Mouse (Mus musculus) thymus, adult 2 months (tissue): ENCODE measurements around the gene Sh2b3. TPM values are rescaled to one million over a fixed set of nuclear protein-coding genes. Genes with fewer than 3 reads are reported as not detected.

Experiments used
- DNase-seq: peaks from one replicate; pipeline ENCODE4 v3.0.0; 2021
- H3K27ac ChIP-seq: fragments of 200-500 bp; 2 replicates; pipeline ENCODE4 v1.5.1; 2012; ENCODE audit warnings: low read length, control low read depth; ENCODE audit not compliant: control insufficient read depth, insufficient read depth
- H3K27me3 ChIP-seq: fragments of 200-500 bp; 2 replicates; pipeline ENCODE4 v1.6.1; 2012; ENCODE audit warnings: mild to moderate bottlenecking, low read length, moderate library complexity, mixed read lengths; ENCODE audit not compliant: control insufficient read depth, insufficient read depth
- H3K36me3 ChIP-seq: fragments of 200-500 bp; 2 replicates; pipeline ENCODE4 v1.6.1; 2012; ENCODE audit warnings: mild to moderate bottlenecking, low read length, moderate library complexity; ENCODE audit not compliant: control insufficient read depth, insufficient read depth
- H3K4me1 ChIP-seq: fragments of 200-500 bp; replicated peaks from 2 replicates; pipeline ENCODE4 v1.6.1; 2012; ENCODE audit warnings: low read length; ENCODE audit not compliant: control insufficient read depth, insufficient read depth
- H3K4me3 ChIP-seq: fragments of 200-500 bp; 2 replicates; pipeline ENCODE4 v1.5.1; 2012; ENCODE audit warnings: mild to moderate bottlenecking, low read length, control low read depth, moderate library complexity; ENCODE audit not compliant: control insufficient read depth, insufficient read depth
- CTCF ChIP-seq: fragments of 200-500 bp; IDR thresholded peaks from 2 replicates; pipeline ENCODE4 v1.5.1; 2012; ENCODE audit warnings: mild to moderate bottlenecking, control low read depth, low read length, moderate library complexity, borderline replicate concordance; ENCODE audit not compliant: control insufficient read depth, poor library complexity, insufficient read depth; ENCODE audit errors: extremely low read depth
- POLR2A ChIP-seq: fragments of 200-500 bp; IDR thresholded peaks from 2 replicates; pipeline ENCODE4 v1.6.1; 2012; ENCODE audit warnings: mild to moderate bottlenecking, low read length, control low read depth, moderate library complexity; ENCODE audit not compliant: control insufficient read depth, poor library complexity, insufficient read depth; ENCODE audit errors: extremely low read depth
- WGBS: fragments of 180-500 bp; shearing (Covaris S2); methylation state at CpG from one replicate; pipeline ENCODE4 v1.1.7; 2018; 5-methylcytosine and 5-hydroxymethylcytosine counted together
- polyA plus RNA-seq: library from polyadenylated mRNA; depleted of rRNA; stranded (reverse); fragments of >200 nt; gene quantifications from 2 replicates; pipeline ENCODE4 v1.2.3, GENCODE M21; 2012

Gene Sh2b3
- polyA plus RNA-seq, 1 experiment: 48.3 TPM

- no peak overlapping the region for H3K27ac ChIP-seq
- peaks cover 35% of the 10 kb centered on the region for H3K36me3 ChIP-seq
- WGBS: 70% methylated on average over 3 of the region's 3 CpGs
- H3K4me3 ChIP-seq: no peak overlapping the region
- peak; percentile 50 for DNase-seq
- peaks cover 34% of the 10 kb centered on the region for H3K4me1 ChIP-seq
- TF ChIP-seq CTCF: peak; percentile 75; the same call in 1 of the 2 replicates
- no peak for TF ChIP-seq POLR2A
- H3K27me3 ChIP-seq: no peaks in the 10 kb centered on the region
These were observed 22.4 kb downstream of the Sh2b3 start for GRCm38 (mm10) chr5:121815067-121815466.

- peaks cover 22% of the 10 kb centered on the region for H3K4me1 ChIP-seq
- no peak overlapping the region for H3K4me3 ChIP-seq
These were observed 23.7 kb downstream of the Sh2b3 start for GRCm38 (mm10) chr5:121813744-121814143.

GRCm38 (mm10) chr5:121812526-121813243 lies 24.8 kb downstream of the Sh2b3 start:
- Histone ChIP-seq H3K27me3 (no peaks in the 10 kb centered on the region), H3K36me3 (peaks cover 23% of the 10 kb centered on the region), H3K4me3 (no peak overlapping the region), H3K27ac (peak overlapping the region; percentile 40; the same call in 1 of the 2 replicates), H3K4me1 (peaks cover 21% of the 10 kb centered on the region)
- no peak for TF ChIP-seq CTCF
- TF ChIP-seq POLR2A: no peak
- DNase-seq: no peak
- 49% methylated on average over 7 of the region's 7 CpGs for WGBS

More at GRCm38 (mm10) chr5:121813744-121814143, 23.7 kb downstream of the Sh2b3 start:
- no peak for TF ChIP-seq CTCF
- TF ChIP-seq POLR2A: no peak
- peaks cover 33% of the 10 kb centered on the region for H3K36me3 ChIP-seq
- H3K27ac ChIP-seq: no peak overlapping the region
- WGBS: 98% methylated on average over 10 of the region's 10 CpGs
- no peaks in the 10 kb centered on the region for H3K27me3 ChIP-seq
- DNase-seq: no peak

- peaks cover 17% of the 10 kb centered on the region for H3K36me3 ChIP-seq
- TF ChIP-seq POLR2A (no peak), CTCF (no peak)
- no peaks in the 10 kb centered on the region for H3K27me3 ChIP-seq
- no peak for DNase-seq
- H3K27ac ChIP-seq: no peak overlapping the region
- WGBS: 18% methylated on average over 5 of the region's 5 CpGs
- H3K4me1 ChIP-seq: peaks cover 21% of the 10 kb centered on the region
- H3K4me3 ChIP-seq: no peak overlapping the region
These were observed 25.9 kb downstream of the Sh2b3 start for GRCm38 (mm10) chr5:121811485-121811931.

- Histone ChIP-seq H3K4me3 (no peak overlapping the region), H3K27me3 (no peaks in the 10 kb centered on the region), H3K4me1 (peaks cover 21% of the 10 kb centered on the region), H3K36me3 (peaks cover 15% of the 10 kb centered on the region), H3K27ac (no peak overlapping the region)
- DNase-seq: no peak
- TF ChIP-seq POLR2A (no peak), CTCF (no peak)
- 97% methylated on average over 17 of the region's 17 CpGs for WGBS
These were observed 26.9 kb downstream of the Sh2b3 start for GRCm38 (mm10) chr5:121810331-121811151.

- WGBS: 76% methylated on average over 5 of the region's 5 CpGs
- H3K36me3 ChIP-seq: peaks cover 15% of the 10 kb centered on the region
- DNase-seq: no peak
- no peaks in the 10 kb centered on the region for H3K27me3 ChIP-seq
- TF ChIP-seq CTCF: no peak
- no peak for TF ChIP-seq POLR2A
- no peak overlapping the region for H3K27ac ChIP-seq
- H3K4me1 ChIP-seq: peaks cover 21% of the 10 kb centered on the region
- no peak overlapping the region for H3K4me3 ChIP-seq
These were observed 27.7 kb downstream of the Sh2b3 start for GRCm38 (mm10) chr5:121809667-121810224.
